Mouse (Mus musculus) left cerebral cortex, adult 2 months (tissue): ENCODE data around the gene Itga3. TPM values are rescaled to one million over a fixed set of nuclear protein-coding genes. Genes with fewer than 3 reads are reported as not detected.

Source experiments
- DNase-seq, 2 experiments: peaks; one replicate each; pipeline ENCODE4 v3.0.0; 2021 to 2022; ENCODE audit warnings: low spot score in 2 of 2, mixed read lengths in 1 of 2; ENCODE audit errors: extremely low spot score in 1 of 2
- H3K27ac ChIP-seq: fragments of 200-600 bp; 2 replicates; pipeline ENCODE4 v1.8.1; 2022
- H3K4me3 ChIP-seq: fragments of 200-600 bp; 2 replicates; pipeline ENCODE4 v1.8.1; 2022
- CTCF ChIP-seq: fragments of 200-600 bp; IDR thresholded peaks from 2 replicates; pipeline ENCODE4 v1.8.1; 2022; ENCODE audit warnings: antibody characterized with exemption, mild to moderate bottlenecking, moderate library complexity
- intact Hi-C: fragments of 180-260 bp; cut with DNase I; formaldehyde crosslinking; loops from one replicate; pipeline ENCODE4 v1.15.1; 2025
- total RNA-seq, 2 experiments: library from RNA; stranded (reverse); gene quantifications; 2 replicates each; pipeline ENCODE4 v1.2.3; 2021

The Itga3 gene
- total RNA-seq, 2 experiments from 2014 or later = 17.4 to 17.8 TPM

GRCm38 (mm10) chr11:95004136-95004936 lies 72.3 kb downstream of the Itga3 start:
- intact Hi-C loops = no loop called here
- DNase-seq = no peak
- H3K4me3 ChIP-seq = no peak overlapping the region
- TF ChIP-seq CTCF = no peak
- H3K27ac ChIP-seq = no peak overlapping the region

- Histone ChIP-seq H3K4me3 (no peak overlapping the region), H3K27ac (no peak overlapping the region)
- TF ChIP-seq CTCF = no peak
- intact Hi-C loops = no loop called here
- no peak for DNase-seq
Observed at GRCm38 (mm10) chr11:95002705-95003104, 73.9 kb downstream of the Itga3 start.

GRCm38 (mm10) chr11:95001584-95002347 lies 74.8 kb downstream of the Itga3 start:
- intact Hi-C loops = loop anchor here (1.0 kb wide), 1 partner anchor 22 kb away; no protein-coding TSS in a partner anchor
- no peak for DNase-seq
- H3K4me3 ChIP-seq = no peak overlapping the region
- no peak for TF ChIP-seq CTCF
- no peak overlapping the region for H3K27ac ChIP-seq

GRCm38 (mm10) chr11:95001058-95001457 lies 75.5 kb downstream of the Itga3 start:
- intact Hi-C loops = loop anchor here (1.0 kb wide), 1 partner anchor 22 kb away; no protein-coding TSS in a partner anchor
- Histone ChIP-seq H3K27ac (peak overlapping the region; percentile 25), H3K4me3 (no peak overlapping the region)
- TF ChIP-seq CTCF = peak; percentile 96
- DNase-seq = peak in 1 of 2 experiments; percentile 63

GRCm38 (mm10) chr11:95000548-95000947 lies 76.1 kb downstream of the Itga3 start:
- Histone ChIP-seq H3K4me3 (no peak overlapping the region), H3K27ac (peak overlapping the region; percentile 47)
- intact Hi-C loops = no loop called here
- TF ChIP-seq CTCF = no peak
- DNase-seq = no peak

GRCm38 (mm10) chr11:95000128-95000527 lies 76.5 kb downstream of the Itga3 start:
- intact Hi-C loops = no loop called here

GRCm38 (mm10) chr11:94998041-94998531 lies 78.5 kb downstream of the Itga3 start:
- DNase-seq = peak; percentile 62
- intact Hi-C loops = loop anchor here (10.0 kb wide), 1 partner anchor 673 kb away; the partner anchor contains the start of genes Ankrd40 and Luc7l3
- Histone ChIP-seq H3K27ac (peak overlapping the region; percentile 21), H3K4me3 (no peak overlapping the region)
- no peak for TF ChIP-seq CTCF

More at GRCm38 (mm10) chr11:95000128-95000527, 76.5 kb downstream of the Itga3 start:
- no peak for TF ChIP-seq CTCF
- no peak for DNase-seq
- peak overlapping the region; percentile 47 for H3K27ac ChIP-seq
- H3K4me3 ChIP-seq = no peak overlapping the region

- no peak for TF ChIP-seq CTCF
Observed at GRCm38 (mm10) chr11:94997596-94997995, 79.0 kb downstream of the Itga3 start.

GRCm38 (mm10) chr11:94996984-94997383 lies 79.6 kb downstream of the Itga3 start:
- TF ChIP-seq CTCF = no peak
- no peak overlapping the region for H3K4me3 ChIP-seq
- intact Hi-C loops = loop anchor here (10.0 kb wide), 1 partner anchor 672 kb away; the partner anchor contains the start of genes Ankrd40 and Luc7l3
- DNase-seq = no peak
- no peak overlapping the region for H3K27ac ChIP-seq

More at GRCm38 (mm10) chr11:94997596-94997995, 79.0 kb downstream of the Itga3 start:
- no peak for DNase-seq
- peak overlapping the region; percentile 21 for H3K27ac ChIP-seq
- intact Hi-C loops = loop anchor here (10.0 kb wide), 1 partner anchor 673 kb away; the partner anchor contains the start of genes Ankrd40 and Luc7l3
- H3K4me3 ChIP-seq = no peak overlapping the region

GRCm38 (mm10) chr11:94996101-94996500 lies 80.5 kb downstream of the Itga3 start:
- Histone ChIP-seq H3K27ac (no peak overlapping the region), H3K4me3 (no peak overlapping the region)
- TF ChIP-seq CTCF = no peak
- DNase-seq = no peak
- intact Hi-C loops = loop anchor here (10.0 kb wide), 1 partner anchor 671 kb away; the partner anchor contains the start of genes Ankrd40 and Luc7l3

GRCm38 (mm10) chr11:94994947-94995772 lies 81.4 kb downstream of the Itga3 start:
- no peak for DNase-seq
- H3K27ac ChIP-seq = no peak overlapping the region
- peak overlapping the region; percentile 71 for H3K4me3 ChIP-seq
- intact Hi-C loops = loop anchor here (10.0 kb wide), 1 partner anchor 670 kb away; the partner anchor contains the start of genes Ankrd40 and Luc7l3
- no peak for TF ChIP-seq CTCF

Other genes starting within 250 kb of the Itga3 start
- 10 to 100 TPM; 15.2 to 16.9 TPM for gene Col1a1, start 140.6 kb downstream of the Itga3 start, total RNA-seq
- gene Hils1, start 109.2 kb downstream of the Itga3 start, total RNA-seq = not detected
- gene Sgca, start 100.5 kb downstream of the Itga3 start, total RNA-seq = under 1 TPM in 1 of 2 experiments, not detected in 1; 0.35 TPM
- gene Ppp1r9b, start 85.8 kb downstream of the Itga3 start, total RNA-seq = 100 to 1,000 TPM; 709 to 735 TPM
- gene Samd14, start 66.9 kb downstream of the Itga3 start, total RNA-seq = 10 to 100 TPM; 25.1 to 30.1 TPM
- 100 to 1,000 TPM; 109 to 112 TPM for gene Pdk2, start 35.4 kb downstream of the Itga3 start, total RNA-seq
- gene Dlx3, start 43.3 kb upstream of the Itga3 start, total RNA-seq = not detected
- gene Dlx4, start 69.5 kb upstream of the Itga3 start, total RNA-seq = not detected
- not detected for gene Tac4, start 184.7 kb upstream of the Itga3 start, total RNA-seq
- 10 to 100 TPM; 72.3 to 77.2 TPM for gene Kat7, start 233.4 kb upstream of the Itga3 start, total RNA-seq